Mouse (Mus musculus) ovary, postnatal 10 days (tissue): ENCODE data around the gene Wnt7b.

Source experiments
- DNase-seq: peaks from one replicate; pipeline ENCODE4 v3.0.0; 2022; ENCODE audit warnings: low spot score

The Wnt7b gene

GRCm38 (mm10) chr15:85582356-85582910 is at the start of gene Wnt7b:
Gene Wnt7b, minus strand, starts transcription at chr15:85582473.
- DNase-seq: no peak

GRCm38 (mm10) chr15:85631591-85631990 is 49.3 kb upstream of the Wnt7b start:
- DNase-seq: no peak

GRCm38 (mm10) chr15:85629924-85630545 is 47.8 kb upstream of the Wnt7b start:
- no peak for DNase-seq

GRCm38 (mm10) chr15:85625666-85626279 is 43.5 kb upstream of the Wnt7b start:
- no peak for DNase-seq

GRCm38 (mm10) chr15:85622213-85622612 is 39.9 kb upstream of the Wnt7b start:
- no peak for DNase-seq

- DNase-seq: no peak
Observed at GRCm38 (mm10) chr15:85615537-85616100, 33.3 kb upstream of the Wnt7b start.

- DNase-seq: no peak
Observed at GRCm38 (mm10) chr15:85615075-85615474, 32.8 kb upstream of the Wnt7b start.

GRCm38 (mm10) chr15:85613358-85614266 is 31.3 kb upstream of the Wnt7b start:
- DNase-seq: no peak

GRCm38 (mm10) chr15:85612660-85613357 is 30.5 kb upstream of the Wnt7b start:
- DNase-seq: no peak

GRCm38 (mm10) chr15:85611701-85612520 is 29.6 kb upstream of the Wnt7b start:
- peak; percentile 51 for DNase-seq

- DNase-seq: peak; percentile 70
Observed at GRCm38 (mm10) chr15:85610618-85611218, 28.4 kb upstream of the Wnt7b start.

GRCm38 (mm10) chr15:85610120-85610519 is 27.8 kb upstream of the Wnt7b start:
- DNase-seq: no peak

GRCm38 (mm10) chr15:85609266-85610004 is 27.2 kb upstream of the Wnt7b start:
- no peak for DNase-seq

- no peak for DNase-seq
Observed at GRCm38 (mm10) chr15:85605962-85606610, 23.8 kb upstream of the Wnt7b start.

- no peak for DNase-seq
Observed at GRCm38 (mm10) chr15:85604938-85605337, 22.7 kb upstream of the Wnt7b start.

- DNase-seq: no peak
Observed at GRCm38 (mm10) chr15:85604507-85604906, 22.2 kb upstream of the Wnt7b start.

- no peak for DNase-seq
Observed at GRCm38 (mm10) chr15:85603422-85603821, 21.1 kb upstream of the Wnt7b start.

- DNase-seq: no peak
Observed at GRCm38 (mm10) chr15:85602733-85603132, 20.5 kb upstream of the Wnt7b start.

- no peak for DNase-seq
Observed at GRCm38 (mm10) chr15:85602021-85602420, 19.7 kb upstream of the Wnt7b start.
